Mouse (Mus musculus) megakaryocyte progenitor cell, adult 5-6 weeks (primary cell): ENCODE data around the gene Ralgps2. TPM values are rescaled to one million over a fixed set of nuclear protein-coding genes. Genes with fewer than 3 reads are reported as not detected.
A peak's percentile ranks its signal among the peaks of the same experiment; 100 is the strongest.

Source experiments
- ATAC-seq: replicated peaks from 2 replicates; pipeline ENCODE4 v1.8.0; 2016; ENCODE audit warnings: mild to moderate bottlenecking, moderate TSS enrichment, inconsistent platforms; ENCODE audit not compliant: poor library complexity
- total RNA-seq, 2 experiments: library from RNA; stranded (forward) in 1 of 2; stranded (reverse) in 1 of 2; fragments of 157-497, 149-512 nt in 1 of 2; fragments of 200-1000 nt in 1 of 2; gene quantifications; 2 replicates each; pipeline versions ENCODE4 v1.2.3 to v1.2.4; 2015 to 2017

Ralgps2 gene
- total RNA-seq, 2 experiments from 2014 or later = 12.8 to 34.0 TPM

GRCm38 (mm10) chr1:156955926-156956760, 16.7 kb upstream of the Ralgps2 start:
- ATAC-seq = peak; percentile 88

GRCm38 (mm10) chr1:156954216-156954615, 14.8 kb upstream of the Ralgps2 start:
- ATAC-seq = no peak

- no peak for ATAC-seq
These were observed 10.9 kb upstream of the Ralgps2 start for GRCm38 (mm10) chr1:156950354-156950753.

- ATAC-seq = no peak
These were observed 1.2 kb upstream of the Ralgps2 start for GRCm38 (mm10) chr1:156940584-156940983.

GRCm38 (mm10) chr1:156940142-156940522, 706 bp upstream of the Ralgps2 start:
- peak; percentile 35 for ATAC-seq

- peak; percentile 86 for ATAC-seq
These were observed 652 bp downstream of the Ralgps2 start for GRCm38 (mm10) chr1:156938705-156939242.

- ATAC-seq = no peak
These were observed 2.0 kb downstream of the Ralgps2 start for GRCm38 (mm10) chr1:156937436-156937835.

- no peak for ATAC-seq
These were observed 5.7 kb downstream of the Ralgps2 start for GRCm38 (mm10) chr1:156933712-156934111.

- no peak for ATAC-seq
These were observed 7.2 kb downstream of the Ralgps2 start for GRCm38 (mm10) chr1:156932036-156932774.

GRCm38 (mm10) chr1:156931106-156931870, 8.1 kb downstream of the Ralgps2 start:
- peak; percentile 18; the same call in 1 of the 2 replicates for ATAC-seq

GRCm38 (mm10) chr1:156930263-156930662, 9.2 kb downstream of the Ralgps2 start:
- ATAC-seq = no peak

GRCm38 (mm10) chr1:156928255-156928654, 11.2 kb downstream of the Ralgps2 start:
- peak; percentile 49 for ATAC-seq

GRCm38 (mm10) chr1:156923511-156923910, 15.9 kb downstream of the Ralgps2 start:
- no peak for ATAC-seq

- ATAC-seq = no peak
These were observed 16.5 kb downstream of the Ralgps2 start for GRCm38 (mm10) chr1:156922921-156923320.

GRCm38 (mm10) chr1:156921290-156921994, 18.0 kb downstream of the Ralgps2 start:
- ATAC-seq = peak; percentile 91

GRCm38 (mm10) chr1:156917460-156917859, 22.0 kb downstream of the Ralgps2 start:
- ATAC-seq = peak; percentile 78

GRCm38 (mm10) chr1:156916361-156916760, 23.1 kb downstream of the Ralgps2 start:
- no peak for ATAC-seq

GRCm38 (mm10) chr1:156914942-156915341, 24.5 kb downstream of the Ralgps2 start:
- ATAC-seq = no peak

GRCm38 (mm10) chr1:156913190-156913589, 26.2 kb downstream of the Ralgps2 start:
- no peak for ATAC-seq

GRCm38 (mm10) chr1:156910948-156911347, 28.5 kb downstream of the Ralgps2 start:
- ATAC-seq = no peak
